Mouse (Mus musculus): ENCODE measurements around the gene Rdm1. TPM values are rescaled to one million over a fixed set of nuclear protein-coding genes. Genes with fewer than 3 reads are reported as not detected.
"Not testable (repeated sequence)": the region's sequence is repeated elsewhere in the genome, so short reads cannot be mapped to it uniquely, and the experiment has no call there.

Gene Rdm1
- polyA plus RNA-seq, 1 experiment from 2014 or later: 28.3 TPM

GRCm38 (mm10) chr11:101620022-101620655 is 6.9 kb upstream of the Rdm1 start:
- H3K9ac ChIP-seq; H3K4me2 ChIP-seq (replicated peaks); H3K27me3 ChIP-seq (replicated peaks); H3K27ac ChIP-seq; H3K4me3 ChIP-seq; H3K9me3 ChIP-seq; ATAC-seq (ENCODE audit: low FRiP score, low read depth); H3K36me3 ChIP-seq: not testable (repeated sequence)
- H3K4me1 ChIP-seq: peaks cover 20% of the 10 kb centered on the region
- WGBS: 91% methylated on average over 11 of the region's 11 CpGs

GRCm38 (mm10) chr11:101626649-101626994 is 373 bp upstream of the Rdm1 start:
- peak overlapping the region; percentile 44 for H3K9ac ChIP-seq
- H3K36me3 ChIP-seq: no peaks in the 10 kb centered on the region
- H3K4me3 ChIP-seq: peak overlapping the region; percentile 27
- H3K4me2 ChIP-seq (replicated peaks): peak overlapping the region; percentile 73
- H3K27ac ChIP-seq: no peak overlapping the region
- ATAC-seq (ENCODE audit: low FRiP score, low read depth): peak; percentile 49
- H3K27me3 ChIP-seq (replicated peaks): no peaks in the 10 kb centered on the region
- H3K9me3 ChIP-seq: no peaks in the 10 kb centered on the region
- no peaks in the 10 kb centered on the region; the same call in 1 of the 2 replicates for H3K4me1 ChIP-seq
- 8% methylated on average over 8 of the region's 8 CpGs for WGBS

- Histone ChIP-seq H3K9me3 (no peaks in the 10 kb centered on the region), H3K36me3 (no peaks in the 10 kb centered on the region), H3K27me3 (replicated peaks) (no peaks in the 10 kb centered on the region), H3K4me2 (replicated peaks) (peak overlapping the region; percentile 73), H3K9ac (peak overlapping the region; percentile 59), H3K4me1 (no peaks in the 10 kb centered on the region; the same call in 1 of the 2 replicates), H3K4me3 (peak overlapping the region; percentile 51), H3K27ac (peak overlapping the region; percentile 71)
- peak; percentile 51 for ATAC-seq (ENCODE audit: low FRiP score, low read depth)
- under 1% methylated on average over 33 of the region's 33 CpGs for WGBS
Measured at GRCm38 (mm10) chr11:101627857-101628559, 1.0 kb downstream of the Rdm1 start.

GRCm38 (mm10) chr11:101628733-101629417 is 1.9 kb downstream of the Rdm1 start:
- H3K4me3 ChIP-seq; H3K27me3 ChIP-seq (replicated peaks); H3K9ac ChIP-seq; H3K36me3 ChIP-seq; H3K27ac ChIP-seq; ATAC-seq (ENCODE audit: low FRiP score, low read depth); H3K4me1 ChIP-seq; H3K9me3 ChIP-seq: not testable (repeated sequence)
- 73% methylated on average over 5 of the region's 5 CpGs for WGBS
- peak overlapping the region; percentile 73 for H3K4me2 ChIP-seq (replicated peaks)

- Histone ChIP-seq H3K9me3 (no peaks in the 10 kb centered on the region), H3K4me1 (no peaks in the 10 kb centered on the region)
Measured at GRCm38 (mm10) chr11:101635660-101636059, 8.7 kb downstream of the Rdm1 start.

GRCm38 (mm10) chr11:101639761-101640160 is 12.8 kb downstream of the Rdm1 start:
- Histone ChIP-seq H3K36me3 (peaks cover 6% of the 10 kb centered on the region; the same call in 1 of the 2 replicates), H3K4me1 (no peaks in the 10 kb centered on the region), H3K27ac (no peak overlapping the region), H3K27me3 (replicated peaks) (no peaks in the 10 kb centered on the region), H3K4me2 (replicated peaks) (no peak overlapping the region), H3K9ac (no peak overlapping the region), H3K4me3 (no peak overlapping the region), H3K9me3 (no peaks in the 10 kb centered on the region)
- WGBS: 95% methylated on average over 4 of the region's 4 CpGs
- no peak for ATAC-seq (ENCODE audit: low FRiP score, low read depth)

More at GRCm38 (mm10) chr11:101635660-101636059, 8.7 kb downstream of the Rdm1 start:
- Histone ChIP-seq H3K36me3 (peaks cover 12% of the 10 kb centered on the region; the same call in 1 of the 2 replicates), H3K27me3 (replicated peaks) (no peaks in the 10 kb centered on the region), H3K27ac (no peak overlapping the region), H3K9ac (no peak overlapping the region), H3K4me2 (replicated peaks) (no peak overlapping the region), H3K4me3 (no peak overlapping the region)
- no peak for ATAC-seq (ENCODE audit: low FRiP score, low read depth)
- WGBS: 81% methylated on average over 10 of the region's 10 CpGs

GRCm38 (mm10) chr11:101640857-101641709 is 14.1 kb downstream of the Rdm1 start:
- not testable (repeated sequence) for H3K4me1 ChIP-seq; H3K36me3 ChIP-seq; H3K27me3 ChIP-seq (replicated peaks); H3K9me3 ChIP-seq
- 0 out of 2 replicates have a peak overlapping the region, but pooled peaks have one; percentile 15 for H3K27ac ChIP-seq
- 5% methylated on average over 53 of the region's 53 CpGs for WGBS
- peak; percentile 62 for ATAC-seq (ENCODE audit: low FRiP score, low read depth)
- H3K4me2 ChIP-seq (replicated peaks): peak overlapping the region; percentile 52
- peak overlapping the region; percentile 49 for H3K9ac ChIP-seq
- peak overlapping the region; percentile 18 for H3K4me3 ChIP-seq

- peak; percentile 79 for ATAC-seq (ENCODE audit: low FRiP score, low read depth)
- not testable (repeated sequence) for H3K27ac ChIP-seq; H3K4me1 ChIP-seq; H3K27me3 ChIP-seq (replicated peaks); H3K9ac ChIP-seq; H3K4me3 ChIP-seq; H3K9me3 ChIP-seq; H3K36me3 ChIP-seq
- H3K4me2 ChIP-seq (replicated peaks): peak overlapping the region; percentile 52; the same call in 1 of the 2 replicates
- 6% methylated on average over 15 of the region's 26 CpGs for WGBS
Measured at GRCm38 (mm10) chr11:101641710-101642642, 15.0 kb downstream of the Rdm1 start.

- 53% methylated on average over 5 of the region's 5 CpGs for WGBS
- H3K4me3 ChIP-seq: no peak overlapping the region
- H3K27ac ChIP-seq: 0 out of 2 replicates have a peak overlapping the region, but pooled peaks have one; percentile 7
- no peaks in the 10 kb centered on the region for H3K4me1 ChIP-seq
- ATAC-seq (ENCODE audit: low FRiP score, low read depth): no peak
- no peaks in the 10 kb centered on the region for H3K27me3 ChIP-seq (replicated peaks)
- no peak overlapping the region for H3K9ac ChIP-seq
- no peaks in the 10 kb centered on the region for H3K9me3 ChIP-seq
- no peak overlapping the region for H3K4me2 ChIP-seq (replicated peaks)
- H3K36me3 ChIP-seq: no peaks in the 10 kb centered on the region
Measured at GRCm38 (mm10) chr11:101642931-101643330, 15.9 kb downstream of the Rdm1 start.

- Histone ChIP-seq H3K36me3 (no peaks in the 10 kb centered on the region), H3K27me3 (replicated peaks) (no peaks in the 10 kb centered on the region), H3K4me2 (replicated peaks) (no peak overlapping the region), H3K4me1 (no peaks in the 10 kb centered on the region), H3K9me3 (no peaks in the 10 kb centered on the region), H3K9ac (no peak overlapping the region), H3K4me3 (no peak overlapping the region), H3K27ac (no peak overlapping the region)
- 57% methylated on average over 3 of the region's 3 CpGs for WGBS
- ATAC-seq (ENCODE audit: low FRiP score, low read depth): no peak
Measured at GRCm38 (mm10) chr11:101644591-101644990, 17.6 kb downstream of the Rdm1 start.

- not testable (repeated sequence) for H3K36me3 ChIP-seq; H3K27ac ChIP-seq; H3K27me3 ChIP-seq (replicated peaks); H3K9me3 ChIP-seq; H3K4me3 ChIP-seq; ATAC-seq (ENCODE audit: low FRiP score, low read depth); H3K9ac ChIP-seq; H3K4me1 ChIP-seq; H3K4me2 ChIP-seq (replicated peaks)
- 3% methylated on average over 4 of the region's 4 CpGs for WGBS
Measured at GRCm38 (mm10) chr11:101645043-101645410, 18.0 kb downstream of the Rdm1 start.
